Mouse (Mus musculus) erythroblast, adult 5-6 weeks (primary cell): Measurements from ENCODE around the gene Tln2. TPM values are rescaled to one million over a fixed set of nuclear protein-coding genes. Genes with fewer than 3 reads are reported as not detected.

ENCODE experiments used
- ATAC-seq: replicated peaks from 2 replicates; pipeline ENCODE4 v1.8.0; 2016; ENCODE audit warnings: moderate number of reproducible peaks, mild to moderate bottlenecking, moderate TSS enrichment, inconsistent platforms; ENCODE audit not compliant: poor library complexity, low FRiP score, severe bottlenecking
- total RNA-seq, 2 experiments: library from RNA; stranded (forward) in 1 of 2; stranded (reverse) in 1 of 2; fragments of 150-400 nt in 1 of 2; fragments of 200-764, 138-1000 nt in 1 of 2; gene quantifications; 2 replicates each; pipeline versions ENCODE4 v1.2.3 to v1.2.4; 2015 to 2017; ENCODE audit warnings: low replicate concordance in 2 of 2

Gene Tln2
- total RNA-seq, 2 experiments from 2014 or later = 0.51 TPM; not detected in 1

- ATAC-seq = no peak
Observed at GRCm38 (mm10) chr9:67178709-67179108, 380.8 kb downstream of the Tln2 start.

- ATAC-seq = no peak
Observed at GRCm38 (mm10) chr9:67178203-67178602, 381.3 kb downstream of the Tln2 start.

GRCm38 (mm10) chr9:67176073-67176472 lies 383.4 kb downstream of the Tln2 start:
- ATAC-seq = no peak

- no peak for ATAC-seq
Observed at GRCm38 (mm10) chr9:67173816-67174215, 385.7 kb downstream of the Tln2 start.

DNA sequence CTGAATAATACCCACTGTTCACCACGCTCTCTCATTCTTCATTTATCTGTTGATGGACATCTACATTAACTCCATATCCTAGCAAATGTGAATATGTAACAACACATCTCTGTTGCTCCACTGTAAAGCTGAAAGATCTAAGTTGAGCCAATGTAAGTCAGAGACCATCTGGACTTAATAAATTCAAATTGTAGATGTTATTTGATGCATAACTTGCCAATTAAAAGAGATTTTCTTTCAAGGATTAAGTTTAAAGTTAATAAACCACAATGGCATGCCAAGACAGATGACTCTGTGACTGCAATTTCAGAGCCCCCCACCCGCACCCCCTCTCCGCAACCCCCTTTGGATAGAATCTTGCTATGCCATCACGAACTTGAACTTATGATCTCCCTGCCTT lies 386.3 kb downstream of the Tln2 start:
- no peak for ATAC-seq

DNA sequence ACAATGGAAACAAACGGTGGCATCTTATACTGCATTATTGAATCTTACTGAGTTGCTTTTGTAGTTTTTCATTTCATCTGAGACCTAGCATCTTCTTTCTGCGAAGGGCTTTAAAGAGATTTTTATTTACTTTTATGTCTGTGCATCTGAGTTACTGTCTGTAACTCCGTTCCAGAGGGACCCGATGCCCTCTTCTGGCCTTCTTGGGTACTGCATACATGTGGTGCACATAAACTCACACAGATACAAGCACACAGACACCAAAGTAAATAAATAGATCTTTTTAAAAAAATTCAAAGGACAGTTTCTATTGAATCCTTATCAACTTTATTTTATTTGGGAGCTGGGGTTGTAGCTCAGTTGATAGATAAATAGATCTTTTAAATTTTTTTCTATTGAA lies 388.1 kb downstream of the Tln2 start:
- no peak for ATAC-seq

GRCm38 (mm10) chr9:67170759-67171158 lies 388.7 kb downstream of the Tln2 start:
- ATAC-seq = no peak

GRCm38 (mm10) chr9:67170047-67170446 lies 389.5 kb downstream of the Tln2 start:
- ATAC-seq = no peak

Other genes with a start within 250 kb of the Tln2 start
- gene C2cd4b, start 199.7 kb upstream of the Tln2 start, total RNA-seq (2015; ENCODE audit: low replicate concordance) = not detected in 2 replicates
- gene C2cd4b, start 199.7 kb upstream of the Tln2 start, total RNA-seq (2017; ENCODE audit: low replicate concordance) = not detected in 2 replicates